Mouse (Mus musculus): ENCODE data around the gene Dll3.

DNA sequence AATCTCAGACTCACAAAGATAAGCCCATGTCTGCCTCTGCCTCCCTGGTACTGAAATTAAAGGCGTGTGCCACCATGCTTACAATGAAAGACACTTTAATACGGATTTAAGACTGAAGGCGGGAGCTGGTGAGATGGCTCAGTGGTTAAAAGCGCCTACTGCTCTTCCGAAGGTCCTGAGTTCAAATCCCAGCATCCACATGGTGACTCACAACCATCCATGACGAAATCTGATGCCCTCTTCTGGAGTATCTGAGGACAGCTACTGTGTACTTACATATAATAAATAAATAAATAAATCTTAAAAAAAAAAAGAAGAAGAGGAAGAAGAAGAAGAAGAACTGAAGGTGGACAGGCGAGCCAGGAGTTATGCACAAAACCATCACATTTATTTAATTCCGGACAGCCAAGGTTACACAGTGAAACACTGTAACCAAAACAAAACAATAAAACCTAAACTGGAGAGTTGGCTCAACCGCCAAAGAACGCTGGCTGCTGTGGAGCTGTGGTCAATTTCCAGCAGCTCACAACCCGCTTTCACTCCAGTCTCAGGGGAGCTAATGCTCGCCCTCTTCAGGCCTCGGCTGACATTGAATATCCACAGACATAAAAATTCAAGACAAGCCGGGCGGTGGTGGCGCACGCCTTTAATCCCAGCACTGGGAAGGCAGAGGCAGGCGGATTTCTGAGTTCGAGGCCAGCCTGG, 37.3 kb upstream of the Dll3 start:
- TF ChIP-seq CTCF (IDR thresholded peaks at IDR 0.05) (peak; percentile 64), POLR2A (IDR thresholded peaks at IDR 0.05; ENCODE audit: insufficient read depth, low read depth, low read length) (no peak), EP300 (IDR thresholded peaks at IDR 0.05; ENCODE audit: insufficient read depth, low read depth, low read length) (no peak)
